ENCODE assay signal across 23 mouse cellular contexts in the genomic region with DNA sequence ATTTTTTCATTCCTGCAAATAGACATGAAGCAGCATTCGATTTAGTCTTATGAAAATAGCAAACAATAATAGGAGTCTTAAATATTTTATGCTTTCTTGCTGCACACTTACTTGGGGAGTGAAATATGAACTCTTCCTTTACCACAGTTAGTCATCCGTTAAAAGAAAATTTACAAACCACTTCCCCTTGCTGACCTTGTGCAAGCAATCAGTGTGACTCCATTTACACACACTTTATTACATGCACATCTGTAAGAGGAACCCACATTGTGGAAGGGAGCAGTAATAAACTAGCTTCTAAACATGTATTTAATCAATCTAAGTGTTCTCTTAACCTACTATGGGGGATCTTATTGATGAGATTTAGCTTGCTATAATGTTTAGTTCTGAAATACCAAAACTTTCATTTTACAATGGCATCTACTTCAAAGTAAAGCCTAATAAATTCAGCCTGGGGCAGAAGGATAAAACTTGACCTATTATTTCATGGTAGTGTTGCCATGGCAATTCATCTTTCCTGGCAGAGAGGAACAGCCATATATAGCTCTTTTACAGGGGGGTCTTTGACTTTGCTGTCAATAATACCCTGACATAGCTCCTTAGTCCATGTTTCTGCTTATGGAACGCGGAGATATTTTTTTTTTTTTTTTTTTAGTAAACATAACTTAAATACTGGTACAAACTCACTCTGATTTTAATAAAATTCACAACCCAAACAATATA.
A peak's percentile ranks its signal among the peaks of the same experiment; 100 is the strongest.
DNase-seq lines count a peak whose midpoint lies in the region; ATAC-seq and TF ChIP-seq lines count a peak whose summit lies in the region.
"Had no signal": no experiment of that assay in that cellular context is flagged by ENCODE, and none has a peak within 500 bp of the region (broad histone marks: within the 10 kb centered on the region; RNA-seq: fewer than 3 reads in every experiment).

No protein-coding gene starts in this region.

- H3K27ac ChIP-seq in lung, postnatal 0 days (ENCODE audit: low read length): no peak overlapping the region
- H3K27ac ChIP-seq in CH12.LX (ENCODE audit: insufficient read depth, low read depth): no peak overlapping the region
- H3K27ac ChIP-seq in limb, embryonic 13.5 days: no peak overlapping the region
- H3K27ac ChIP-seq: forebrain, embryonic 13.5 days; neural tube, embryonic 15.5 days had no signal

- dilution Hi-C loops in CH12.LX (cut with MboI; ENCODE audit: extremely low pct_ligation_motif_present, extremely low pct_unique_long_range_greater_than_20kb, low sequenced_read_pairs): no loop called here

- no peak for TF ChIP-seq RAD21 in CH12.LX (IDR thresholded peaks at IDR 0.05; ENCODE audit: low read depth, low read length)

- no peak overlapping the region for H3K4me2 ChIP-seq in lung, postnatal 0 days (replicated peaks; ENCODE audit: low read depth, low read length)
- H3K4me2 ChIP-seq in CH12.LX (ENCODE audit: insufficient read depth, low read depth, poor library complexity, severe bottlenecking): no peak overlapping the region
- H3K4me2 ChIP-seq in limb, embryonic 13.5 days (replicated peaks): no peak overlapping the region
- H3K4me2 ChIP-seq: forebrain, embryonic 13.5 days; heart, embryonic 11.5 days; liver, embryonic 11.5 days; lung, embryonic 14.5 days; midbrain, embryonic 12.5 days; neural tube, embryonic 15.5 days had no signal

- no peaks in the 10 kb centered on the region for H3K9me3 ChIP-seq in lung, postnatal 0 days (ENCODE audit: low read length)
- H3K9me3 ChIP-seq in CH12.LX (replicated peaks; ENCODE audit: low read length): peaks cover 17% of the 10 kb centered on the region
- no peaks in the 10 kb centered on the region for H3K9me3 ChIP-seq in limb, embryonic 13.5 days
- H3K9me3 ChIP-seq: forebrain, embryonic 13.5 days; midbrain, embryonic 12.5 days; neural tube, embryonic 15.5 days had no signal

- H3K4me1 ChIP-seq in lung, postnatal 0 days (ENCODE audit: insufficient read depth, low read depth, low read length): no peaks in the 10 kb centered on the region
- H3K4me1 ChIP-seq in CH12.LX (ENCODE audit: control insufficient read depth in 1 of 2, insufficient read depth in 2 of 2): peaks cover 0 to 9% of the 10 kb centered on the region in 2 experiments; a peak in 1 of 4 replicates
- H3K4me1 ChIP-seq in limb, embryonic 13.5 days: peaks cover 10% of the 10 kb centered on the region; the same call in 1 of the 2 replicates
- H3K4me1 ChIP-seq: forebrain, embryonic 13.5 days had no signal

- no peaks in the 10 kb centered on the region for H3K79me2 ChIP-seq in CH12.LX (replicated peaks; ENCODE audit: control insufficient read depth, extremely low read depth, insufficient read depth, poor library complexity, severe bottlenecking)

- no peak overlapping the region for H3K4me3 ChIP-seq in lung, postnatal 0 days (ENCODE audit: low read depth, low read length)
- no peak overlapping the region for H3K4me3 ChIP-seq in CH12.LX (replicated peaks in 1 of 3; ENCODE audit: low read depth in 2 of 3, low read length in 2 of 3, poor library complexity in 1 of 3)
- no peak overlapping the region for H3K4me3 ChIP-seq in limb, embryonic 13.5 days
- H3K4me3 ChIP-seq: forebrain, embryonic 13.5 days; midbrain, embryonic 12.5 days; neural tube, embryonic 15.5 days had no signal

- H3K27me3 ChIP-seq in lung, postnatal 0 days (replicated peaks; ENCODE audit: insufficient read depth, low read length): no peaks in the 10 kb centered on the region
- H3K27me3 ChIP-seq in CH12.LX (replicated peaks): no peaks in the 10 kb centered on the region
- 0 out of 2 replicates have a peak, but pooled peaks cover 3% of the 10 kb centered on the region for H3K27me3 ChIP-seq in limb, embryonic 13.5 days
- H3K27me3 ChIP-seq: forebrain, embryonic 13.5 days; midbrain, embryonic 12.5 days; neural tube, embryonic 15.5 days had no signal

- WGBS in lung, postnatal 0 days: 67% methylated on average over 4 of the region's 4 CpGs
- 42% methylated on average over 4 of the region's 4 CpGs for WGBS in limb, embryonic 13.5 days

- no peak for TF ChIP-seq CTCF in lung, postnatal 0 days (IDR thresholded peaks at IDR 0.05)
- TF ChIP-seq CTCF in CH12.LX (conservative IDR thresholded peaks at IDR 0.05 in 1 of 2, IDR thresholded peaks at IDR 0.05 in 1 of 2; ENCODE audit: low read depth in 2 of 2, low read length in 2 of 2): no peak

- TF ChIP-seq POLR2A in CH12.LX (IDR thresholded peaks at IDR 0.05; ENCODE audit: low read depth, low read length): no peak

- H3K36me3 ChIP-seq in lung, postnatal 0 days (ENCODE audit: insufficient read depth, low read length): no peaks in the 10 kb centered on the region
- no peaks in the 10 kb centered on the region for H3K36me3 ChIP-seq in CH12.LX (replicated peaks in 1 of 2; ENCODE audit: control insufficient read depth in 1 of 2, insufficient read depth in 1 of 2, low read length in 1 of 2)
- no peaks in the 10 kb centered on the region for H3K36me3 ChIP-seq in limb, embryonic 13.5 days
- H3K36me3 ChIP-seq: midbrain, embryonic 12.5 days; neural tube, embryonic 15.5 days had no signal

- in situ Hi-C loops in CH12.LX (cut with MboI; ENCODE audit: low pct_ligation_motif_present, low pct_unique_long_range_greater_than_20kb, low sequenced_read_pairs): no loop called here

- no peak for TF ChIP-seq EP300 in lung, postnatal 0 days (IDR thresholded peaks at IDR 0.05)
- TF ChIP-seq EP300 in CH12.LX (IDR thresholded peaks at IDR 0.05; ENCODE audit: low read length): no peak

- ATAC-seq in lung, postnatal 0 days: no peak
- peak; percentile 73; the same call in 1 of the 2 replicates for ATAC-seq in limb, embryonic 13.5 days (ENCODE audit: low FRiP score, low read depth)
- ATAC-seq in monocyte, adult 5-6 weeks (replicated peaks; ENCODE audit: insufficient number of reproducible peaks, low FRiP score, low TSS enrichment, poor library complexity, severe bottlenecking): peak; percentile 54; the same call in 1 of the 2 replicates
- ATAC-seq in cerebellum, adult (ENCODE audit: insufficient number of reproducible peaks, low FRiP score, low TSS enrichment): no peak
- ATAC-seq: forebrain, embryonic 13.5 days; hindbrain, embryonic 16.5 days had no signal

- H3K9ac ChIP-seq in lung, postnatal 0 days (replicated peaks; ENCODE audit: low read depth): no peak overlapping the region
- no peak overlapping the region for H3K9ac ChIP-seq in CH12.LX (ENCODE audit: insufficient read depth, low read depth)
- no peak overlapping the region for H3K9ac ChIP-seq in limb, embryonic 13.5 days
- H3K9ac ChIP-seq: forebrain, embryonic 13.5 days; lung, embryonic 14.5 days; midbrain, embryonic 12.5 days; neural tube, embryonic 15.5 days had no signal

- DNase-seq in lung, postnatal 0 days (ENCODE audit: low spot score): peak; percentile 8
- DNase-seq in lung, adult 18-20 months: no peak
- peak; percentile 12 for DNase-seq in CH12.LX (ENCODE audit: extremely low read depth)
- DNase-seq in spleen, postnatal 10 days (ENCODE audit: low spot score in 2 of 2): no peak
- no peak for DNase-seq in adrenal gland, adult 8-10 months
- DNase-seq: cerebellum, adult 11-12 months; cerebellum, postnatal 25 days; gastrocnemius, postnatal 36 days; heart, postnatal 14 days; kidney, adult 2 months; kidney, postnatal 25 days; layer of hippocampus, adult 9-11 months; lung, embryonic 14.5 days; thymus, postnatal 36 days had no signal

TF ChIP-seq in CH12.LX, 34 proteins besides CTCF, POLR2A, EP300 and RAD21:
- no peak for TF ChIP-seq CHD2 (IDR thresholded peaks at IDR 0.05; ENCODE audit: low read length)
- TF ChIP-seq ZC3H11A (IDR thresholded peaks at IDR 0.05; ENCODE audit: low read depth, low read length): no peak
- no peak for TF ChIP-seq CHD1 (IDR thresholded peaks at IDR 0.05; ENCODE audit: low read depth, low read length)
- no peak for TF ChIP-seq KAT2A (IDR thresholded peaks at IDR 0.05; ENCODE audit: insufficient replicate concordance, low read length)
- no peak for TF ChIP-seq USF2 (conservative IDR thresholded peaks at IDR 0.05; ENCODE audit: low read depth, low read length)
- TF ChIP-seq JUND (conservative IDR thresholded peaks at IDR 0.05; ENCODE audit: low read depth, low read length): no peak
- no peak for TF ChIP-seq MAFK (IDR thresholded peaks at IDR 0.05; ENCODE audit: insufficient replicate concordance, low read length)
- no peak for TF ChIP-seq POLR2AphosphoS2 (IDR thresholded peaks at IDR 0.05; ENCODE audit: low read depth, low read length)
- no peak for TF ChIP-seq TCF12 (IDR thresholded peaks at IDR 0.05; ENCODE audit: low read depth, low read length)
- no peak for TF ChIP-seq NELFE (IDR thresholded peaks at IDR 0.05; ENCODE audit: low read depth, low read length)
- no peak for TF ChIP-seq E2F4 (IDR thresholded peaks at IDR 0.05; ENCODE audit: insufficient replicate concordance, low read depth, low read length)
- TF ChIP-seq HCFC1 (IDR thresholded peaks at IDR 0.05; ENCODE audit: low read depth, low read length): no peak
- no peak for TF ChIP-seq UBTF (IDR thresholded peaks at IDR 0.05; ENCODE audit: low read depth, low read length)
- TF ChIP-seq NRF1 (IDR thresholded peaks at IDR 0.05; ENCODE audit: low read depth, low read length): no peak
- no peak for TF ChIP-seq JUN (IDR thresholded peaks at IDR 0.05; ENCODE audit: insufficient read depth, low read depth, low read length)
- no peak for TF ChIP-seq ETS1 (conservative IDR thresholded peaks at IDR 0.05; ENCODE audit: low read depth, low read length)
TF ChIP-seq in CH12.LX: peak in this region for 0.

Comparison
In these comparisons a context has a peak if more than half of its experiments do, and no peak if none do; other contexts are left out.
1. DNase-seq: peak in lung, postnatal 0 days (single experiment) and CH12.LX (single experiment); none in lung, adult 18-20 months (0 of 2), spleen, postnatal 10 days (0 of 2) and adrenal gland, adult 8-10 months (single experiment).
2. ATAC-seq: peak in limb, embryonic 13.5 days (single experiment) and monocyte, adult 5-6 weeks (single experiment); none in lung, postnatal 0 days (single experiment) and cerebellum, adult (single experiment).